Mouse (Mus musculus) kidney, postnatal 0 days (tissue): ENCODE measurements around the gene Pef1. TPM values are rescaled to one million over a fixed set of nuclear protein-coding genes. Genes with fewer than 3 reads are reported as not detected.
A peak's percentile ranks its signal among the peaks of the same experiment; 100 is the strongest.

Experiments used
- ATAC-seq: fragments of 200-750 bp; cut with Nextera tagmentation; replicated peaks from 2 replicates; pipeline ENCODE4 v1.8.0; 2017; ENCODE audit warnings: low read depth, moderate number of reproducible peaks, moderate TSS enrichment, moderate library complexity; ENCODE audit not compliant: low FRiP score
- DNase-seq: peaks from one replicate; pipeline ENCODE4 v3.0.0-alpha.2; 2016; ENCODE audit warnings: low spot score
- H3K27ac ChIP-seq: fragments of 300-500 bp; sonication (generic); 2 replicates; pipeline ENCODE4 v1.5.1; 2014; ENCODE audit warnings: mild to moderate bottlenecking
- H3K27me3 ChIP-seq: fragments of 300-500 bp; sonication (generic); 2 replicates; pipeline ENCODE4 v1.6.1; 2014; ENCODE audit warnings: low read length, mixed read lengths; ENCODE audit not compliant: insufficient read depth
- H3K36me3 ChIP-seq: fragments of 300-500 bp; sonication (generic); 2 replicates; pipeline ENCODE4 v1.6.1; 2014; ENCODE audit warnings: low read length, mixed read lengths; ENCODE audit not compliant: insufficient read depth
- H3K4me1 ChIP-seq: fragments of 300-500 bp; sonication (generic); replicated peaks from 2 replicates; pipeline ENCODE4 v1.6.1; 2014; ENCODE audit warnings: antibody characterized with exemption, low read length, mixed read lengths; ENCODE audit not compliant: insufficient read depth
- H3K4me2 ChIP-seq: fragments of 300-500 bp; sonication (generic); 2 replicates; pipeline ENCODE4 v1.6.1; 2014; ENCODE audit warnings: mild to moderate bottlenecking, low read length, moderate library complexity, mixed read lengths
- H3K4me3 ChIP-seq: fragments of 300-500 bp; sonication (generic); replicated peaks from 2 replicates; pipeline ENCODE4 v1.5.1; 2014; ENCODE audit warnings: low read depth, low read length
- H3K9ac ChIP-seq: fragments of 300-500 bp; sonication (generic); 2 replicates; pipeline ENCODE4 v1.6.1; 2014; ENCODE audit warnings: low read depth, low read length
- H3K9me3 ChIP-seq: fragments of 300-500 bp; sonication (generic); replicated peaks from 2 replicates; pipeline ENCODE4 v1.6.1; 2016; ENCODE audit warnings: low read length, inconsistent platforms, mixed read lengths
- CTCF ChIP-seq: IDR thresholded peaks from 2 replicates; pipeline ENCODE4 v1.5.1; 2016; ENCODE audit warnings: antibody characterized with exemption, low read depth, mild to moderate bottlenecking, moderate library complexity
- WGBS: fragments of 180-500 bp; shearing (Covaris S2); extraction: QIAGEN DNeasy Blood & Tissue Kit; methylation state at CpG from one replicate; pipeline ENCODE4 v1.1.7; 2014; 5-methylcytosine and 5-hydroxymethylcytosine counted together
- polyA plus RNA-seq: library from polyadenylated mRNA; unstranded; fragments of >200 nt; fragmentation: Nextera tagmentation; extraction: Ambion mirVana; gene quantifications from 2 replicates; pipeline ENCODE4 v1.2.1, GENCODE M21; 2015

Pef1 gene
- polyA plus RNA-seq, 1 experiment from 2014 or later = 73.6 TPM

DNA sequence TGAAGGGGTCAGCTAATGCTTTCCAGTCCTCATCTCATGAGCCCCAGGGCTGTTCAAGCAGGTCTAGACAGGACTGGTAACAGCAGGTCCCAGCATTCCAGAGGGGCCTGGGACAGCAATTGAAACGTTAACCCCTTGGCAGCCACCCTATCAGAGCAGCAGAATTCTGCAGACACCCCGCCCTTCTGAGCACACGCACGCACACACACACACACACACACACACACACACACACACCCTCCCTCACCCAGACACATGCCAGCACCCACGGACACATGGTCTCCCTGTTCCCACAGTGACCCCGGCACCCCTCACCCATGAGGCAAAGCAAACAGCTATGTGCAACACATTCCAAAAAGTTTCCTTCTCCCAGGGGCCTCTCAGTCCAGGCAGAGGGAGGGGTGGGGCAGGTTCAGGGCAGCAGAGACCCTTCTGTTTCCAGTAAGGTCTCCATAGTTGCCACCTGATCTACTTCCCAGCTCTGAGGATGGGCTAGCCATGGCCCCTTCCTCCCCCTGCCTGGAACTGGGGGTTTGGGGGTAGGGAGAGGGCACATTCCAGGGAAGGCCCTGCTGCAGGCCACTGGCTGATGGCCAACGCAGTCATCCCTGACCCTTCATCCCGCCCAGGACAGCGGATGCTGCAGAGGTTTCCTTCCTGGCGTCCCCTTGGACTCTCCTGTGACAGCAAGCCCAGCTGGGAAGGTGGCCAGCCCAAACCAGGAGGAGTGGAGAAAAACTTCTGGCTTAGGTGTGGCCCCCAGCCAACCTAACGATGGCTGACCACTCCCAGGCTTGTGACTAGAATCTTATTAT, 69.8 kb downstream of the Pef1 start:
- Histone ChIP-seq H3K4me1 (peaks cover 69% of the 10 kb centered on the region), H3K27ac (peak overlapping the region; percentile 80), H3K4me3 (no peak overlapping the region), H3K27me3 (no peaks in the 10 kb centered on the region), H3K4me2 (peak overlapping the region; percentile 58), H3K36me3 (peaks cover 3% of the 10 kb centered on the region; the same call in 1 of the 2 replicates), H3K9ac (no peak overlapping the region), H3K9me3 (no peaks in the 10 kb centered on the region)
- no peak for TF ChIP-seq CTCF
- WGBS = 17% methylated on average over 11 of the region's 11 CpGs
- ATAC-seq = peak; percentile 55
- DNase-seq = peak; percentile 76

DNA sequence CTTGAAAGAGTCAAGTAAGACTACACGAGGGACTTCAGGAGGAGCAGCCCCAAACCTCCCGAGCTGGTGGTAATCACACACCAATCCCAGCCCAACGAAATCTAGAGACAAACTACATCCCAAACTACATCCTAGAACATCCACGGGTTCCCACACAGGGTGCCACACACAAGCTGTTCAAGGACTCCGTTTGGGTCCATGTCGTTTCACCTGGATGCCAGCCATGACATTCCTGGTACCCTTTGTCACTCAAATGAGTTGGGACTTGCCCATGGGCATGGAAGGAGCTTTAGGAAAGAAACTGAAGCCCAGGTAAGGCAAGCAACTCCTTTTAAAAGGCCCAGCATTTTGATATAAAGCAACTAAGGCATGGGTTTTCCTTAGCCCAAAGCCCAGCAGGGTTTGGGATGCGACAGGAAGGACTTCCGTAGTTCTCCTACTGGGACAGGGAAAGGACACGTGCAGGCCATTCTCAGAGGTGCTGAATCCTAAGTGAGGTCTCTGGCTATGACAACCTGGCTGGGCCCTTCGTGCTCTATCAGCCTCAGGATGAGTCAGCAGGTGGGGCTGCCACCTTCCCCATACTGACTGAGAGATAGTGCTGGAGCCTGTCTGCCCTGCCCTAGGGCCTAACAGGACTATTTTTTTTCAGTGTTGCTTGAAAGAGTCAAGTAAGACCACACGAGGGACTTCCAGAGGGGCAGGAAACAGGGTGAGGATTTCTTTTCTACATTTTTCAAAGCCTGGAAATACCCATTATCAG, 70.9 kb downstream of the Pef1 start:
- peaks cover 3% of the 10 kb centered on the region; the same call in 1 of the 2 replicates for H3K36me3 ChIP-seq
- H3K27ac ChIP-seq = peak overlapping the region; percentile 80
- peaks cover 59% of the 10 kb centered on the region for H3K4me1 ChIP-seq
- no peak for TF ChIP-seq CTCF
- H3K27me3 ChIP-seq = no peaks in the 10 kb centered on the region
- ATAC-seq (no peak), DNase-seq (no peak)
- H3K9me3 ChIP-seq = no peaks in the 10 kb centered on the region
- H3K9ac ChIP-seq = peak overlapping the region; percentile 51
- peak overlapping the region; percentile 58 for H3K4me2 ChIP-seq
- WGBS = 59% methylated on average over 11 of the region's 11 CpGs
- H3K4me3 ChIP-seq = peak overlapping the region; percentile 37; the same call in 1 of the 2 replicates

DNA sequence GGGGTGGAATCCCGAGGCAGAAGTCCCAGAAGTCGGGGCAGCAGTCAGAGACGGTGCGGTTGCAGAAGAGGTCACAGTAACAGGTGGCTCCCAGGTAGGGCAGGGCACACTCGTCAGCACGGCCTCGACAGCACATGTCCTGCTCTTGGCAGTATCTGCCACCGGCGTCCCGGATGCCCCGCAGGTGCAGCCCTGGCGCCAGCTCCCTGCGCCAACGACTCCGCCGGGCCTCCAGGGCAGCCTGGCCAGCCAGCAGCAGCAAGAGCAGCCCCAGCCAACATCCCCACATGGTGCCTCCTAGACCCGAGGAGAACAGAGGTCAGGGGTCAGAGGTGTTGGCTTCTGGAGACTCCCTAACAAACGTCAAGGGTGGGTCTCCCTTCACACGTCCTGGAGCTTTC, 71.6 kb downstream of the Pef1 start:
- no peaks in the 10 kb centered on the region for H3K9me3 ChIP-seq
- TF ChIP-seq CTCF = no peak
- no peak for ATAC-seq
- 36% methylated on average over 19 of the region's 19 CpGs for WGBS
- H3K27me3 ChIP-seq = no peaks in the 10 kb centered on the region
- H3K4me2 ChIP-seq = peak overlapping the region; percentile 58
- H3K27ac ChIP-seq = peak overlapping the region; percentile 80
- H3K4me3 ChIP-seq = peak overlapping the region; percentile 37
- peaks cover 52% of the 10 kb centered on the region for H3K4me1 ChIP-seq
- peak overlapping the region; percentile 51 for H3K9ac ChIP-seq
- no peak for DNase-seq
- H3K36me3 ChIP-seq = peaks cover 3% of the 10 kb centered on the region; the same call in 1 of the 2 replicates

DNA sequence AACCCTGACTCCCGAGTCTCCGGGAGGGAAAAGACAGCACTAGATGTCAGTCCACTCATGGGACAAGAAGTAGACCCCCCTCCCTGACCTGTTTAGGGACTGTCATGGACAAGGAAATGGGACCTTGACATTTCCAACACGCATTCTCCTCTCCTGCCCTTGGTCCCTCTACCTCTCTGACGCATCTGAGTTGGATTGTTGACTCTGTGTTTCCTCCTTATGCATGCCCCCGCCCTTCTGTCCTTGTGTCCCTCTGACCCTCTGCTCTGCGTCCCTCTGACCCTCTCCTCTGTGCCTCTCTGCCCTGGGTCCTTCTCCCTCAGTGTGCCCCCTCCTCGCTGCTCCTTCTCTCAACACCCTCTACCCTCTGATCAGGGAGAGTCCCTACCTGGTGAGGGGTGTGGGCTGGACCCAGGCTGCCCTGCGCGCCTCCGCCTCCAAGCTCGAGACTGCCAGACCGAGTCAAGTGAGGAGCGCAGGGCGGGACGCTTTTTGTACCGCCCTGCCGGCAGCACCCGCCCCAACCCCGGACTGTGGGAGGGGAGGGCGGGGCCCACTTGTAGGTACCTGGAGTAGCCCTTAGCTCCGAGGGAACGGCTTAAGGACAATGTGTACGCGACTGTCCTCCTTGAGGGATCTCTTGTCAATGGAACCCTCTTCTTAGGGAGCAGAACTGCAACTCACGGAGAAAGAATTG, 72.1 kb downstream of the Pef1 start:
- H3K27ac ChIP-seq = peak overlapping the region; percentile 80
- H3K4me3 ChIP-seq = peak overlapping the region; percentile 37
- peak overlapping the region; percentile 58 for H3K4me2 ChIP-seq
- peak overlapping the region; percentile 51 for H3K9ac ChIP-seq
- no peaks in the 10 kb centered on the region for H3K27me3 ChIP-seq
- no peak for TF ChIP-seq CTCF
- ATAC-seq (peak; percentile 79), DNase-seq (peak; percentile 78)
- 2% methylated on average over 25 of the region's 25 CpGs for WGBS
- H3K9me3 ChIP-seq = no peaks in the 10 kb centered on the region
- peaks cover 48% of the 10 kb centered on the region for H3K4me1 ChIP-seq
- H3K36me3 ChIP-seq = peaks cover 3% of the 10 kb centered on the region; the same call in 1 of the 2 replicates

DNA sequence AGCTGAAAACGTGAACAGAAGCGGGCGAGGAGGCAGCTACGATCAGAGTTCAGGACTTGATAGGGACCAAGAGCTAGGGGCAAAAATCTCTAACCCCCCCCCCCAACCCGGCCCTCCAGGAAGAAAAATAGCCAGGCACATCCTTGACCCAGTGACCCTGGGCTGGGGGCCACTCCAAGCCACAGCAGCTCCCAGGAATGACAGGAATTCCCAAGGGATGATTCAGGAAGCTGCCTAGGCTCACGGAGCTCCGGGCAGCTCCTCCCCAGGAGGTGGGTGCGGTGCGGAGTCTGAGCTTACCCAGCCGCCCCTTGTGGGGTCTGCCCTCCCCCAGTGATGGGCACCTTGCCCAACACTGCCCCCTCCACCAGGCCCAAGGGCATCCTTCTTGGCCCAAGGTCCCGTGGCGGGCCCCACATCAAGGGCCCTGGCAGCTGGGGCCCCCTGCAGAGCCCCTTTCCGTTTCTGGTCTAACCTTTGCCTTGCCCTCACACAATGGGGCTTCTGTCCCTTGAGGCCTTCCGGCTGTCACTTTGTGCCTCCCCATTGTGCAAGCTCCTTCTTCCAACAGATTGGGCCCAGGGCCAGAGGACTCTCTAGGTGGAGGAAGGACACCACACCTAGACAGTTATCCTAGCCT, 72.8 kb downstream of the Pef1 start, which contains the start of gene Tinagl1:
Gene Tinagl1, minus strand, starts transcription at position 51 of the 640 bp plus-strand sequence.
- TF ChIP-seq CTCF = no peak
- H3K4me1 ChIP-seq = peaks cover 45% of the 10 kb centered on the region
- DNase-seq (peak; percentile 65), ATAC-seq (peak; percentile 6; the same call in 1 of the 2 replicates)
- H3K4me2 ChIP-seq = peak within 1 kb of the TSS; percentile 58
- peak within 1 kb of the TSS; percentile 51 for H3K9ac ChIP-seq
- WGBS = 5% methylated on average over 14 of the region's 14 CpGs
- peak within 1 kb of the TSS; percentile 37 for H3K4me3 ChIP-seq
- H3K27me3 ChIP-seq = no peaks in the 10 kb centered on the region
- no peaks in the 10 kb centered on the region for H3K9me3 ChIP-seq
- H3K27ac ChIP-seq = peak within 1 kb of the TSS; percentile 80
- peaks cover 3% of the 10 kb centered on the region; the same call in 1 of the 2 replicates for H3K36me3 ChIP-seq
